Mouse (Mus musculus) stomach, embryonic 16.5 days (tissue): ENCODE measurements around the gene Rgsl1. TPM values are rescaled to one million over a fixed set of nuclear protein-coding genes. Genes with fewer than 3 reads are reported as not detected.
"Not testable (repeated sequence)": the region's sequence is repeated elsewhere in the genome, so short reads cannot be mapped to it uniquely, and the experiment has no call there.

Source experiments
- ATAC-seq: fragments of 200-750 bp; cut with Nextera tagmentation; 2 replicates; pipeline ENCODE4 v1.8.0; 2017; ENCODE audit warnings: moderate number of reproducible peaks, moderate TSS enrichment; ENCODE audit not compliant: insufficient read depth, low FRiP score
- H3K27ac ChIP-seq: fragments of 300-500 bp; sonication (generic); 2 replicates; pipeline ENCODE4 v1.5.1; 2014; ENCODE audit warnings: low read length
- H3K27me3 ChIP-seq: fragments of 300-500 bp; sonication (generic); 2 replicates; pipeline ENCODE4 v1.6.1; 2014; ENCODE audit warnings: low read length, control low read depth, mixed read lengths; ENCODE audit not compliant: control insufficient read depth, insufficient read depth
- H3K36me3 ChIP-seq: fragments of 300-500 bp; sonication (generic); 2 replicates; pipeline ENCODE4 v1.6.1; 2014; ENCODE audit warnings: low read length; ENCODE audit not compliant: control insufficient read depth, insufficient read depth
- H3K4me1 ChIP-seq: fragments of 300-500 bp; sonication (generic); 2 replicates; pipeline ENCODE4 v1.6.1; 2014; ENCODE audit warnings: low read length, control low read depth, mixed read lengths; ENCODE audit not compliant: control insufficient read depth, insufficient read depth
- H3K4me2 ChIP-seq: fragments of 300-500 bp; sonication (generic); 2 replicates; pipeline ENCODE4 v1.6.1; 2014; ENCODE audit warnings: low read depth, low read length, mixed read lengths
- H3K4me3 ChIP-seq: fragments of 300-500 bp; sonication (generic); replicated peaks from 2 replicates; pipeline ENCODE4 v1.5.1; 2014; ENCODE audit warnings: mild to moderate bottlenecking, low read length
- H3K9ac ChIP-seq: fragments of 300-500 bp; sonication (generic); 2 replicates; pipeline ENCODE4 v1.6.1; 2014; ENCODE audit warnings: low read length
- H3K9me3 ChIP-seq: fragments of 300-500 bp; sonication (generic); replicated peaks from 2 replicates; pipeline ENCODE4 v1.6.1; 2016; ENCODE audit warnings: low read length, control low read depth; ENCODE audit not compliant: control insufficient read depth
- WGBS: fragments of 180-500 bp; shearing (Covaris S2); extraction: QIAGEN DNeasy Blood & Tissue Kit; methylation state at CpG from one replicate; pipeline ENCODE4 v1.1.7; 2014; 5-methylcytosine and 5-hydroxymethylcytosine counted together
- polyA plus RNA-seq: library from polyadenylated mRNA; unstranded; fragments of >200 nt; fragmentation: Nextera tagmentation; extraction: Ambion mirVana; gene quantifications from 2 replicates; pipeline ENCODE4 v1.2.1, GENCODE M21; 2015

Gene Rgsl1
- polyA plus RNA-seq, 1 experiment from 2014 or later = 0.12 TPM

GRCm38 (mm10) chr1:153769571-153769970, 74.4 kb downstream of the Rgsl1 start:
- not testable (repeated sequence) for H3K4me3 ChIP-seq, ATAC-seq, H3K9me3 ChIP-seq, H3K4me1 ChIP-seq, H3K27me3 ChIP-seq, H3K36me3 ChIP-seq, H3K4me2 ChIP-seq, H3K9ac ChIP-seq
- H3K27ac ChIP-seq = peak overlapping the region; percentile 21; the same call in 1 of the 2 replicates
- 46% methylated on average over 6 of the region's 6 CpGs for WGBS

GRCm38 (mm10) chr1:153768465-153768864, 75.5 kb downstream of the Rgsl1 start:
- Histone ChIP-seq H3K27ac (0 out of 2 replicates have a peak overlapping the region, but pooled peaks have one; percentile 0), H3K36me3 (no peaks in the 10 kb centered on the region), H3K9me3 (no peaks in the 10 kb centered on the region), H3K27me3 (no peaks in the 10 kb centered on the region), H3K4me3 (no peak overlapping the region), H3K9ac (no peak overlapping the region), H3K4me2 (no peak overlapping the region), H3K4me1 (no peaks in the 10 kb centered on the region)
- 66% methylated on average over 5 of the region's 5 CpGs for WGBS
- ATAC-seq = no peak

- Histone ChIP-seq H3K27me3 (no peaks in the 10 kb centered on the region), H3K9me3 (no peaks in the 10 kb centered on the region), H3K9ac (no peak overlapping the region), H3K36me3 (no peaks in the 10 kb centered on the region), H3K27ac (no peak overlapping the region), H3K4me2 (no peak overlapping the region), H3K4me3 (no peak overlapping the region), H3K4me1 (no peaks in the 10 kb centered on the region)
- 74% methylated on average over 1 of the region's 1 CpGs for WGBS
- ATAC-seq = no peak
These were observed 76.7 kb downstream of the Rgsl1 start for GRCm38 (mm10) chr1:153767281-153767680.

GRCm38 (mm10) chr1:153766298-153766697, 77.6 kb downstream of the Rgsl1 start:
- Histone ChIP-seq H3K27me3 (no peaks in the 10 kb centered on the region), H3K36me3 (no peaks in the 10 kb centered on the region), H3K4me2 (no peak overlapping the region), H3K9ac (no peak overlapping the region), H3K27ac (no peak overlapping the region), H3K9me3 (no peaks in the 10 kb centered on the region), H3K4me3 (no peak overlapping the region), H3K4me1 (no peaks in the 10 kb centered on the region)
- 51% methylated on average over 8 of the region's 8 CpGs for WGBS
- ATAC-seq = no peak

GRCm38 (mm10) chr1:153764136-153764535, 79.8 kb downstream of the Rgsl1 start:
- Histone ChIP-seq H3K36me3 (no peaks in the 10 kb centered on the region), H3K4me2 (no peak overlapping the region), H3K27ac (no peak overlapping the region), H3K9me3 (no peaks in the 10 kb centered on the region), H3K9ac (no peak overlapping the region), H3K4me3 (no peak overlapping the region), H3K4me1 (no peaks in the 10 kb centered on the region), H3K27me3 (no peaks in the 10 kb centered on the region)
- no peak for ATAC-seq
- 84% methylated on average over 11 of the region's 11 CpGs for WGBS

GRCm38 (mm10) chr1:153753725-153754464, 90.0 kb downstream of the Rgsl1 start:
- no peak overlapping the region for H3K9ac ChIP-seq
- no peaks in the 10 kb centered on the region for H3K36me3 ChIP-seq
- no peaks in the 10 kb centered on the region for H3K27me3 ChIP-seq
- H3K4me1 ChIP-seq = peaks cover 10% of the 10 kb centered on the region; the same call in 1 of the 2 replicates
- H3K4me3 ChIP-seq = no peak overlapping the region
- 67% methylated on average over 25 of the region's 25 CpGs for WGBS
- H3K9me3 ChIP-seq = no peaks in the 10 kb centered on the region
- H3K4me2 ChIP-seq = no peak overlapping the region
- H3K27ac ChIP-seq = no peak overlapping the region
- no peak for ATAC-seq

GRCm38 (mm10) chr1:153752521-153752920, 91.4 kb downstream of the Rgsl1 start:
- H3K27ac ChIP-seq = peak overlapping the region; percentile 69
- no peaks in the 10 kb centered on the region for H3K36me3 ChIP-seq
- WGBS = 68% methylated on average over 6 of the region's 6 CpGs
- H3K4me2 ChIP-seq = peak overlapping the region; percentile 51
- H3K27me3 ChIP-seq = no peaks in the 10 kb centered on the region
- peaks cover 16% of the 10 kb centered on the region; the same call in 1 of the 2 replicates for H3K4me1 ChIP-seq
- ATAC-seq = no peak
- peak overlapping the region; percentile 39 for H3K4me3 ChIP-seq
- H3K9me3 ChIP-seq = no peaks in the 10 kb centered on the region
- H3K9ac ChIP-seq = peak overlapping the region; percentile 62

- WGBS = 23% methylated on average over 13 of the region's 13 CpGs
- ATAC-seq = peak; percentile 47; the same call in 1 of the 2 replicates
- Histone ChIP-seq H3K4me3 (peak overlapping the region; percentile 39), H3K9me3 (no peaks in the 10 kb centered on the region), H3K27ac (peak overlapping the region; percentile 69), H3K27me3 (no peaks in the 10 kb centered on the region), H3K4me2 (peak overlapping the region; percentile 51), H3K36me3 (no peaks in the 10 kb centered on the region), H3K4me1 (peaks cover 16% of the 10 kb centered on the region; the same call in 1 of the 2 replicates), H3K9ac (peak overlapping the region; percentile 62)
These were observed 92.1 kb downstream of the Rgsl1 start for GRCm38 (mm10) chr1:153751763-153752301.

GRCm38 (mm10) chr1:153750054-153750453, 93.9 kb downstream of the Rgsl1 start:
- no peak for ATAC-seq
- H3K4me2 ChIP-seq = peak overlapping the region; percentile 63
- no peaks in the 10 kb centered on the region for H3K27me3 ChIP-seq

More at GRCm38 (mm10) chr1:153750054-153750453, 93.9 kb downstream of the Rgsl1 start:
- Histone ChIP-seq H3K9ac (peak overlapping the region; percentile 76), H3K27ac (peak overlapping the region; percentile 70; the same call in 1 of the 2 replicates), H3K4me3 (peak overlapping the region; percentile 48; the same call in 1 of the 2 replicates), H3K9me3 (no peaks in the 10 kb centered on the region), H3K4me1 (peaks cover 16% of the 10 kb centered on the region; the same call in 1 of the 2 replicates), H3K36me3 (no peaks in the 10 kb centered on the region)
- WGBS = 56% methylated on average over 6 of the region's 6 CpGs
